Mouse (Mus musculus): ENCODE data around the gene Pcbp4. TPM values are rescaled to one million over a fixed set of nuclear protein-coding genes. Genes with fewer than 3 reads are reported as not detected.

Pcbp4 gene
- polyA plus RNA-seq, 2 experiments: 88.0 to 238 TPM

GRCm38 (mm10) chr9:106457920-106458319 is 4.8 kb downstream of the Pcbp4 start:
- Histone ChIP-seq H3K4me2 (replicated peaks; ENCODE audit: low read depth, low read length, severe bottlenecking) (no peak overlapping the region), H3K4me1 (ENCODE audit: control insufficient read depth, insufficient read depth, low read length) (peaks cover 35% of the 10 kb centered on the region), H3K9ac (ENCODE audit: low read depth, low read length, severe bottlenecking) (no peak overlapping the region), H3K27ac (replicated peaks; ENCODE audit: low read depth, low read length) (no peak overlapping the region), H3K36me3 (ENCODE audit: control insufficient read depth, insufficient read depth, low read length) (peaks cover 26% of the 10 kb centered on the region), H3K4me3 (replicated peaks; ENCODE audit: low read length) (no peak overlapping the region), H3K27me3 (ENCODE audit: control insufficient read depth, insufficient read depth, low read length) (no peaks in the 10 kb centered on the region), H3K9me3 (ENCODE audit: control insufficient read depth, low read length) (no peaks in the 10 kb centered on the region)
- WGBS: 72% methylated on average over 5 of the region's 5 CpGs
- no peak for TF ChIP-seq POLR2A (IDR thresholded peaks at IDR 0.05; ENCODE audit: borderline replicate concordance, extremely low read depth, insufficient read depth, insufficient read length)
- DNase-seq (ENCODE audit: low spot score): no peak
- no peak for ATAC-seq (ENCODE audit: low FRiP score, low read depth)

- Histone ChIP-seq H3K9ac (ENCODE audit: low read depth, low read length, severe bottlenecking) (no peak overlapping the region), H3K27ac (replicated peaks; ENCODE audit: low read depth, low read length) (no peak overlapping the region), H3K27me3 (ENCODE audit: control insufficient read depth, insufficient read depth, low read length) (no peaks in the 10 kb centered on the region), H3K36me3 (ENCODE audit: control insufficient read depth, insufficient read depth, low read length) (peaks cover 41% of the 10 kb centered on the region), H3K9me3 (ENCODE audit: control insufficient read depth, low read length) (no peaks in the 10 kb centered on the region), H3K4me1 (ENCODE audit: control insufficient read depth, insufficient read depth, low read length) (peaks cover 30% of the 10 kb centered on the region), H3K4me2 (replicated peaks; ENCODE audit: low read depth, low read length, severe bottlenecking) (no peak overlapping the region), H3K4me3 (replicated peaks; ENCODE audit: low read length) (no peak overlapping the region)
- TF ChIP-seq POLR2A (IDR thresholded peaks at IDR 0.05; ENCODE audit: borderline replicate concordance, extremely low read depth, insufficient read depth, insufficient read length): no peak
- DNase-seq (ENCODE audit: low spot score) (no peak), ATAC-seq (ENCODE audit: low FRiP score, low read depth) (no peak)
- WGBS: 82% methylated on average over 15 of the region's 15 CpGs
Measured at GRCm38 (mm10) chr9:106459946-106460345, 6.9 kb downstream of the Pcbp4 start.

GRCm38 (mm10) chr9:106460401-106461025 is 7.4 kb downstream of the Pcbp4 start:
- Histone ChIP-seq H3K9me3 (ENCODE audit: control insufficient read depth, low read length) (no peaks in the 10 kb centered on the region), H3K27me3 (ENCODE audit: control insufficient read depth, insufficient read depth, low read length) (no peaks in the 10 kb centered on the region), H3K9ac (ENCODE audit: low read depth, low read length, severe bottlenecking) (no peak overlapping the region), H3K36me3 (ENCODE audit: control insufficient read depth, insufficient read depth, low read length) (peaks cover 41% of the 10 kb centered on the region), H3K4me2 (replicated peaks; ENCODE audit: low read depth, low read length, severe bottlenecking) (no peak overlapping the region), H3K27ac (replicated peaks; ENCODE audit: low read depth, low read length) (no peak overlapping the region), H3K4me3 (replicated peaks; ENCODE audit: low read length) (no peak overlapping the region), H3K4me1 (ENCODE audit: control insufficient read depth, insufficient read depth, low read length) (peaks cover 24% of the 10 kb centered on the region)
- TF ChIP-seq POLR2A (IDR thresholded peaks at IDR 0.05; ENCODE audit: borderline replicate concordance, extremely low read depth, insufficient read depth, insufficient read length): no peak
- ATAC-seq (ENCODE audit: low FRiP score, low read depth): no peak
- DNase-seq (ENCODE audit: low spot score): no peak
- WGBS: 70% methylated on average over 18 of the region's 18 CpGs

DNA sequence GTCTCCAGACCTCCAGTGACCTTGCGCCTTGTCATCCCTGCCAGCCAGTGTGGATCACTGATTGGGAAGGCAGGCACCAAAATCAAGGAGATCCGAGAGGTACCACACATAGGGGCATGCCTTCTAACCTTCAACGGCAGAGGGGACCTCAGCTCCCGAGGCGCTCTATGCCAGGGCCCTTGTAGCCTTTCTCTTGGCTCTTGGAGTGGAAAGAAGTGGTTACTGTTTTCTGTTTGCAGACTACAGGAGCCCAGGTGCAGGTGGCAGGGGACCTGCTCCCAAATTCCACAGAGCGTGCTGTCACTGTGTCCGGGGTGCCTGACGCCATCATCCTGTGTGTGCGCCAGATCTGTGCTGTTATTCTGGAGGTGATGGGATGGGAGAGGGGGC is 7.9 kb downstream of the Pcbp4 start:
- H3K27me3 ChIP-seq (ENCODE audit: control insufficient read depth, insufficient read depth, low read length): no peaks in the 10 kb centered on the region
- peaks cover 41% of the 10 kb centered on the region for H3K36me3 ChIP-seq (ENCODE audit: control insufficient read depth, insufficient read depth, low read length)
- no peaks in the 10 kb centered on the region for H3K9me3 ChIP-seq (ENCODE audit: control insufficient read depth, low read length)
- no peak overlapping the region for H3K4me2 ChIP-seq (replicated peaks; ENCODE audit: low read depth, low read length, severe bottlenecking)
- 89% methylated on average over 8 of the region's 9 CpGs for WGBS
- DNase-seq (ENCODE audit: low spot score) (no peak), ATAC-seq (ENCODE audit: low FRiP score, low read depth) (no peak)
- H3K4me1 ChIP-seq (ENCODE audit: control insufficient read depth, insufficient read depth, low read length): peaks cover 19% of the 10 kb centered on the region
- TF ChIP-seq POLR2A (IDR thresholded peaks at IDR 0.05; ENCODE audit: borderline replicate concordance, extremely low read depth, insufficient read depth, insufficient read length): no peak
- H3K27ac ChIP-seq (replicated peaks; ENCODE audit: low read depth, low read length): no peak overlapping the region
- no peak overlapping the region for H3K4me3 ChIP-seq (replicated peaks; ENCODE audit: low read length)
- H3K9ac ChIP-seq (ENCODE audit: low read depth, low read length, severe bottlenecking): no peak overlapping the region

- DNase-seq (ENCODE audit: low spot score): no peak
- peaks cover 41% of the 10 kb centered on the region for H3K36me3 ChIP-seq (ENCODE audit: control insufficient read depth, insufficient read depth, low read length)
- WGBS: 84% methylated on average over 16 of the region's 16 CpGs
- no peak overlapping the region for H3K4me2 ChIP-seq (replicated peaks; ENCODE audit: low read depth, low read length, severe bottlenecking)
- no peak overlapping the region for H3K9ac ChIP-seq (ENCODE audit: low read depth, low read length, severe bottlenecking)
- no peak overlapping the region for H3K27ac ChIP-seq (replicated peaks; ENCODE audit: low read depth, low read length)
- no peaks in the 10 kb centered on the region for H3K27me3 ChIP-seq (ENCODE audit: control insufficient read depth, insufficient read depth, low read length)
- TF ChIP-seq POLR2A (IDR thresholded peaks at IDR 0.05; ENCODE audit: borderline replicate concordance, extremely low read depth, insufficient read depth, insufficient read length): no peak
- peaks cover 11% of the 10 kb centered on the region for H3K4me1 ChIP-seq (ENCODE audit: control insufficient read depth, insufficient read depth, low read length)
- ATAC-seq (ENCODE audit: low FRiP score, low read depth): no peak
- H3K4me3 ChIP-seq (replicated peaks; ENCODE audit: low read length): no peak overlapping the region
- H3K9me3 ChIP-seq (ENCODE audit: control insufficient read depth, low read length): no peaks in the 10 kb centered on the region
Measured at GRCm38 (mm10) chr9:106461641-106462429, 8.7 kb downstream of the Pcbp4 start.
